In the genomic region with DNA sequence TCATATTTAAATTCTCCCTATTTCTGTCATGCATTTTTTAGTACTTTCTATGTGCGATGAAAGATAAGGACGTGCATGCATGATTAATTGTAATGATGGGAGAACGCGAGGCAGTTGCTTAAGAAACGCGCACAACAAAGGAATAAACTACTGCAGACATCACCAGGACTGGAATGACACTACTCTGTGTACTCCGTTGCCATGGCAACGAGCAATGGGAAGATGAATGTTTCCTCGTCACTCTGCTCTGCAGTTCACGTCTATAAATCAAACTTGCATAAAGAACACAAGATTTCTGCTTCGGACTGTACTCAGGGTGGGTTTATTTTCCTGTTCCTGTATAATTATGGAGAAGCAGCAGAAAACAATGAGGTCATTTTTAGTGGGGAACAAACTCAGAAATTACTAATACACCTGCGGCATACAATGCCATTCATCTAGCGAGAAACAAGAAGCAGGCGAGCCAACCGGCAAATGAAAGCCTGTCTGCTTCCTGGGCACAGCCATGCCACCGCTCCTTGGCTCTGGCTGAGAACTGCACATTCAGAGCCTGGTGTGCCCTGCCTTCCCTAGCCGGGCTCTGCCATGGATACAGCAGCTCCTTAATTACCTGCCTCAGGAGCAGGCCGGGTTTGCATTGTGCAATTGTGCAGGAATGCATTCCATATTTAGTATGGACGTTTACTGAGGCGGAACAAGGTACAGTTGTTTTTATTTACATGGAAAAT, we compare ENCODE assay signal across 8 mouse cellular contexts. TPM values are rescaled to one million over a fixed set of nuclear protein-coding genes. Genes with fewer than 3 reads are reported as not detected.
DNase-seq lines count a peak whose midpoint lies in the region; ATAC-seq and TF ChIP-seq lines count a peak whose summit lies in the region.

No protein-coding gene starts in this region.

- no peaks in the 10 kb centered on the region for H3K9me3 ChIP-seq in lung, embryonic 14.5 days (ENCODE audit: low read depth, low read length)
- H3K9me3 ChIP-seq in heart, postnatal 0 days (replicated peaks; ENCODE audit: control insufficient read depth, low read length) = no peaks in the 10 kb centered on the region
- H3K9me3 ChIP-seq in midbrain, embryonic 12.5 days = no peaks in the 10 kb centered on the region

- no peak overlapping the region for H3K27ac ChIP-seq in lung, embryonic 14.5 days (ENCODE audit: low read depth)
- H3K27ac ChIP-seq in heart, postnatal 0 days (ENCODE audit: low read depth) = no peak overlapping the region
- 0 out of 2 replicates have a peak overlapping the region, but pooled peaks have one; percentile 3 for H3K27ac ChIP-seq in midbrain, embryonic 12.5 days (replicated peaks)

- WGBS in lung, embryonic 14.5 days = 74% methylated on average over 20 of the region's 20 CpGs
- 73% methylated on average over 20 of the region's 20 CpGs for WGBS in heart, postnatal 0 days
- WGBS in midbrain, embryonic 12.5 days = 51% methylated on average over 20 of the region's 20 CpGs

- H3K4me2 ChIP-seq in lung, embryonic 14.5 days = no peak overlapping the region
- no peak overlapping the region for H3K4me2 ChIP-seq in heart, postnatal 0 days (ENCODE audit: low read depth, low read length)
- 0 out of 2 replicates have a peak overlapping the region, but pooled peaks have one; percentile 2 for H3K4me2 ChIP-seq in midbrain, embryonic 12.5 days (replicated peaks)

- H3K4me3 ChIP-seq in lung, embryonic 14.5 days (ENCODE audit: low read depth, low read length) = no peak overlapping the region
- no peak overlapping the region for H3K4me3 ChIP-seq in heart, postnatal 0 days (ENCODE audit: low read depth, low read length)
- H3K4me3 ChIP-seq in midbrain, embryonic 12.5 days = no peak overlapping the region

- ATAC-seq in lung, embryonic 14.5 days (ENCODE audit: insufficient read depth) = no peak
- ATAC-seq in heart, postnatal 0 days (ENCODE audit: insufficient read depth, low read depth) = no peak
- peak; percentile 47; the same call in 1 of the 2 replicates for ATAC-seq in midbrain, embryonic 12.5 days (ENCODE audit: low FRiP score, low read depth)

- H3K4me1 ChIP-seq in lung, embryonic 14.5 days (ENCODE audit: insufficient read depth) = no peaks in the 10 kb centered on the region
- no peaks in the 10 kb centered on the region for H3K4me1 ChIP-seq in heart, postnatal 0 days (ENCODE audit: control insufficient read depth, insufficient read depth)
- H3K4me1 ChIP-seq in midbrain, embryonic 12.5 days = peaks cover 9% of the 10 kb centered on the region

- H3K27me3 ChIP-seq in lung, embryonic 14.5 days (ENCODE audit: insufficient read depth, low read length) = no peaks in the 10 kb centered on the region
- H3K27me3 ChIP-seq in heart, postnatal 0 days (ENCODE audit: control insufficient read depth, insufficient read depth, low read length) = no peaks in the 10 kb centered on the region
- no peaks in the 10 kb centered on the region for H3K27me3 ChIP-seq in midbrain, embryonic 12.5 days

- TF ChIP-seq EP300 in heart, postnatal 0 days (IDR thresholded peaks at IDR 0.05; ENCODE audit: low read depth) = no peak

- DNase-seq in lung, embryonic 14.5 days = peak; percentile 54
- DNase-seq in lung, postnatal 25 days (ENCODE audit: low spot score) = no peak
- DNase-seq in cerebellum, postnatal 10 days = peak; percentile 73 to 79
- peak; percentile 12 for DNase-seq in heart, postnatal 0 days (ENCODE audit: low spot score)
- peak; percentile 31 to 61 for DNase-seq in kidney, postnatal 4 days
- peak; percentile 59 for DNase-seq in telencephalon, adult 2 months (ENCODE audit: low read depth, low spot score)
- no peak for DNase-seq in urinary bladder, postnatal 36 days (ENCODE audit: low spot score in 2 of 2)

- H3K36me3 ChIP-seq in lung, embryonic 14.5 days (ENCODE audit: insufficient read depth) = no peaks in the 10 kb centered on the region
- no peaks in the 10 kb centered on the region for H3K36me3 ChIP-seq in heart, postnatal 0 days (replicated peaks; ENCODE audit: control insufficient read depth, insufficient read depth, low read length)
- H3K36me3 ChIP-seq in midbrain, embryonic 12.5 days = 0 out of 2 replicates have a peak, but pooled peaks cover 4% of the 10 kb centered on the region

- no peak for TF ChIP-seq CTCF in lung, embryonic 14.5 days (IDR thresholded peaks at IDR 0.05; ENCODE audit: low read depth)
- TF ChIP-seq CTCF in heart, postnatal 0 days (IDR thresholded peaks at IDR 0.05; ENCODE audit: low read depth) = no peak

- H3K9ac ChIP-seq in lung, embryonic 14.5 days = no peak overlapping the region
- no peak overlapping the region for H3K9ac ChIP-seq in heart, postnatal 0 days (replicated peaks; ENCODE audit: low read depth, low read length)
- no peak overlapping the region for H3K9ac ChIP-seq in midbrain, embryonic 12.5 days (replicated peaks)

RNA-seq across cellular contexts. Expression of gene Efcab11, which starts 47.7 kb away (rescaled TPM):
- 22.1 and 22.8 TPM in 2 replicates for polyA plus RNA-seq in lung, embryonic 14.5 days (2014; fragmentation: Nextera tagmentation; extraction: Ambion mirVana)
- total RNA-seq in heart, postnatal 0 days (2014; rRNA removed; ENCODE audit: low replicate concordance) = 2.2 and 13.1 TPM in 2 replicates
- 4.0 and 4.2 TPM in 2 replicates for polyA plus RNA-seq in heart, postnatal 0 days (2015; fragmentation: Nextera tagmentation; extraction: Ambion mirVana)
- 16.7 and 17.4 TPM in 2 replicates for polyA plus RNA-seq in midbrain, embryonic 12.5 days (2016; fragmentation: Nextera tagmentation; extraction: Ambion mirVana)

RNA-seq across cellular contexts. Expression of gene Tdp1, which starts 47.7 kb away (rescaled TPM):
- 74.8 and 82.9 TPM in 2 replicates for polyA plus RNA-seq in lung, embryonic 14.5 days (2014; fragmentation: Nextera tagmentation; extraction: Ambion mirVana)
- total RNA-seq in heart, postnatal 0 days (2014; rRNA removed; ENCODE audit: low replicate concordance) = 5.2 and 8.8 TPM in 2 replicates
- polyA plus RNA-seq in heart, postnatal 0 days (2015; fragmentation: Nextera tagmentation; extraction: Ambion mirVana) = 13.7 and 14.9 TPM in 2 replicates
- polyA plus RNA-seq in midbrain, embryonic 12.5 days (2016; fragmentation: Nextera tagmentation; extraction: Ambion mirVana) = 68.4 and 71.5 TPM in 2 replicates

Comparison
In these comparisons a context has a peak if more than half of its experiments do, and no peak if none do; other contexts are left out.
1. DNase-seq: peak in lung, embryonic 14.5 days (single experiment), cerebellum, postnatal 10 days (2 of 2), heart, postnatal 0 days (single experiment), kidney, postnatal 4 days (2 of 2) and telencephalon, adult 2 months (single experiment); none in lung, postnatal 25 days (single experiment) and urinary bladder, postnatal 36 days (0 of 2).